Comparison of ENCODE assay signal across 11 mouse cellular contexts in the genomic region with DNA sequence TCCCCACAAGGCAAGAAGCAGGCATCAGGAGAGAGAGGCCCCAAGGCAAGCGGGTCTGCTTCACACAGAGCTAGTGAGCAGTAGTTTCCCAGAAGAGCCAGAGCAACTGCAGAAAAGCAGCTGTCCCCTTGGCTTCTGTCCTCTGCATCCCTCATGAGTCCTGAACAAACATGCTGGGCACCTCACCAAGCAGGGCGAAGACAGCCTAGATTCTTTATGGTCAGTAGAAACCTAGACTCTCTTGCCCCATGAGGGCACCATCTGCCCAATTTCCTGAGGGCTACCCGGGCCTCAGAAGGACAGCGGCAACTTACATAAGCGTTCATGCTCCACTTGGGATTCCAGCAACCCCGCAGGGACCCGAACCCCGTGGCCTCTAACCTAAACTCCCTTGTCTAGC. TPM values are rescaled to one million over a fixed set of nuclear protein-coding genes. Genes with fewer than 3 reads are reported as not detected.
DNase-seq lines count a peak whose midpoint lies in the region; ATAC-seq lines count a peak whose summit lies in the region.
"Had no signal": no experiment of that assay in that cellular context is flagged by ENCODE, and none has a peak within 500 bp of the region (broad histone marks: within the 10 kb centered on the region; RNA-seq: fewer than 3 reads in every experiment).

No protein-coding gene starts in this region.

- intact Hi-C loops in left cerebral cortex, postnatal 25 days (cut with DNase I): no loop called here

- H3K4me2 ChIP-seq in hindbrain, embryonic 13.5 days: no peak overlapping the region
- no peak overlapping the region for H3K4me2 ChIP-seq in intestine, embryonic 16.5 days (ENCODE audit: low read depth, low read length)
- H3K4me2 ChIP-seq: limb, embryonic 12.5 days had no signal

- no peak overlapping the region for H3K4me3 ChIP-seq in hindbrain, embryonic 10.5 days
- H3K4me3 ChIP-seq in hindbrain, embryonic 13.5 days: no peak overlapping the region
- no peak overlapping the region for H3K4me3 ChIP-seq in intestine, embryonic 16.5 days (ENCODE audit: low read length)
- H3K4me3 ChIP-seq: limb, embryonic 12.5 days had no signal

- WGBS in hindbrain, embryonic 10.5 days: 75% methylated on average over 8 of the region's 8 CpGs
- WGBS in hindbrain, embryonic 13.5 days: 76% methylated on average over 8 of the region's 8 CpGs
- WGBS in intestine, embryonic 16.5 days: 77% methylated on average over 8 of the region's 8 CpGs

- no peak for ATAC-seq in hindbrain, embryonic 13.5 days (ENCODE audit: low FRiP score)
- no peak for ATAC-seq in intestine, embryonic 16.5 days

- no peak overlapping the region for H3K9ac ChIP-seq in hindbrain, embryonic 13.5 days
- H3K9ac ChIP-seq in intestine, embryonic 16.5 days (ENCODE audit: low read depth, low read length): no peak overlapping the region
- H3K9ac ChIP-seq: limb, embryonic 12.5 days had no signal

- peaks cover 17% of the 10 kb centered on the region for H3K36me3 ChIP-seq in hindbrain, embryonic 10.5 days
- peaks cover 4% of the 10 kb centered on the region; the same call in 1 of the 2 replicates for H3K36me3 ChIP-seq in hindbrain, embryonic 13.5 days
- no peaks in the 10 kb centered on the region for H3K36me3 ChIP-seq in intestine, embryonic 16.5 days (ENCODE audit: control insufficient read depth, insufficient read depth, low read length)
- H3K36me3 ChIP-seq: limb, embryonic 12.5 days had no signal

- DNase-seq in hindbrain, embryonic 10.5 days (ENCODE audit: low spot score): no peak
- DNase-seq in brain, adult 2 months (ENCODE audit: low read depth, low spot score): peak; percentile 44
- DNase-seq in cerebellum, postnatal 25 days: peak; percentile 53 to 59
- DNase-seq in layer of hippocampus, postnatal 10 days (ENCODE audit: low spot score in 2 of 2): no peak
- DNase-seq in left cerebral cortex, postnatal 25 days (ENCODE audit: low spot score in 2 of 2): no peak
- DNase-seq: kidney, postnatal 14 days; lung, postnatal 10 days had no signal

- 0 out of 2 replicates have a peak overlapping the region, but pooled peaks have one; percentile 50 for H3K27ac ChIP-seq in hindbrain, embryonic 10.5 days
- H3K27ac ChIP-seq in hindbrain, embryonic 13.5 days: no peak overlapping the region; the same call in 1 of the 2 replicates
- 0 out of 2 replicates have a peak overlapping the region, but pooled peaks have one; percentile 27 for H3K27ac ChIP-seq in intestine, embryonic 16.5 days (ENCODE audit: low read length)
- H3K27ac ChIP-seq: limb, embryonic 12.5 days had no signal

- H3K4me1 ChIP-seq in hindbrain, embryonic 10.5 days (replicated peaks): peaks cover 31% of the 10 kb centered on the region
- H3K4me1 ChIP-seq in hindbrain, embryonic 13.5 days (replicated peaks): peaks cover 6% of the 10 kb centered on the region
- peaks cover 10% of the 10 kb centered on the region; the same call in 1 of the 2 replicates for H3K4me1 ChIP-seq in intestine, embryonic 16.5 days (ENCODE audit: control insufficient read depth, insufficient read depth, low read length)

- H3K27me3 ChIP-seq in hindbrain, embryonic 10.5 days (ENCODE audit: insufficient read depth, poor library complexity, severe bottlenecking): no peaks in the 10 kb centered on the region
- no peaks in the 10 kb centered on the region for H3K27me3 ChIP-seq in hindbrain, embryonic 13.5 days
- H3K27me3 ChIP-seq in intestine, embryonic 16.5 days (replicated peaks; ENCODE audit: control insufficient read depth, insufficient read depth, low read length): no peaks in the 10 kb centered on the region
- H3K27me3 ChIP-seq: CH12.LX; limb, embryonic 12.5 days had no signal

- peaks cover 7% of the 10 kb centered on the region; the same call in 1 of the 2 replicates for H3K9me3 ChIP-seq in hindbrain, embryonic 10.5 days
- H3K9me3 ChIP-seq in hindbrain, embryonic 13.5 days: no peaks in the 10 kb centered on the region
- H3K9me3 ChIP-seq in intestine, embryonic 16.5 days (ENCODE audit: control insufficient read depth, low read length): no peaks in the 10 kb centered on the region

RNA-seq across cellular contexts. Expression of a gene that starts 20.3 kb away (rescaled TPM):
- polyA plus RNA-seq in hindbrain, embryonic 10.5 days (2016; fragmentation: Nextera tagmentation; extraction: Ambion mirVana): 35.7 and 40.3 TPM in 2 replicates
- 29.4 and 30.8 TPM in 2 replicates for polyA plus RNA-seq in hindbrain, embryonic 13.5 days (2015; fragmentation: Nextera tagmentation; extraction: Ambion mirVana)
- polyA plus RNA-seq in intestine, embryonic 16.5 days (2015; fragmentation: Nextera tagmentation; extraction: Ambion mirVana): 13.2 and 15.0 TPM in 2 replicates
- 10 to 100 TPM; 20.3 to 20.6 TPM for total RNA-seq in layer of hippocampus, postnatal 10 days (2021)
- 10 to 100 TPM in 1 of 2 experiments, 1 to 10 TPM in 1; 9.0 to 10.2 TPM for total RNA-seq in left cerebral cortex, postnatal 25 days (2021)

RNA-seq across cellular contexts. Expression of a gene that starts 54.8 kb away (rescaled TPM):
- 0.12 and 0.24 TPM in 2 replicates for polyA plus RNA-seq in hindbrain, embryonic 10.5 days (2016; fragmentation: Nextera tagmentation; extraction: Ambion mirVana)
- polyA plus RNA-seq in hindbrain, embryonic 13.5 days (2015; fragmentation: Nextera tagmentation; extraction: Ambion mirVana): 0.09 TPM in 1 of 2 replicates, not detected in the other
- 0.15 and 0.16 TPM in 2 replicates for polyA plus RNA-seq in intestine, embryonic 16.5 days (2015; fragmentation: Nextera tagmentation; extraction: Ambion mirVana)
- not detected for total RNA-seq in layer of hippocampus, postnatal 10 days (2021)
- total RNA-seq in left cerebral cortex, postnatal 25 days (2021): under 1 TPM; 0.21 to 0.28 TPM
- polyA plus RNA-seq: limb, embryonic 12.5 days had no signal

Comparison
In these comparisons a context has a peak if more than half of its experiments do, and no peak if none do; other contexts are left out.
1. DNase-seq: peak in brain, adult 2 months (single experiment) and cerebellum, postnatal 25 days (2 of 2); none in hindbrain, embryonic 10.5 days (single experiment), layer of hippocampus, postnatal 10 days (0 of 2) and left cerebral cortex, postnatal 25 days (0 of 2).